Mouse (Mus musculus) MEL (cell line): ENCODE results near the gene Omp. TPM values are rescaled to one million over a fixed set of nuclear protein-coding genes. Genes with fewer than 3 reads are reported as not detected.

Source experiments
- DNase-seq: peaks from one replicate; pipeline ENCODE4 v3.0.0; 2011; ENCODE audit warnings: low read depth, low spot score
- H3K27ac ChIP-seq: 2 replicates; pipeline ENCODE4 v1.5.1; 2012; ENCODE audit warnings: low read depth, mild to moderate bottlenecking, control low read depth, low read length, moderate library complexity; ENCODE audit not compliant: control insufficient read depth
- H3K27me3 ChIP-seq, 2 experiments: fragments of 150-350 bp in 1 of 2; sonication (generic) in 1 of 2; 2 replicates each; pipeline ENCODE4 v1.6.1; 2012; ENCODE audit warnings: low read length in 2 of 2, mild to moderate bottlenecking in 2 of 2, improper control_type of control experiment in 1 of 2, moderate library complexity in 1 of 2; ENCODE audit not compliant: insufficient read depth in 2 of 2, control insufficient read depth in 1 of 2
- H3K36me3 ChIP-seq, 2 experiments: 2 replicates each; pipeline ENCODE4 v1.6.1; 2012 to 2014; ENCODE audit warnings: low read length in 2 of 2, improper control_type of control experiment in 1 of 2, inconsistent platforms in 1 of 2, mild to moderate bottlenecking in 1 of 2; ENCODE audit not compliant: insufficient read depth in 2 of 2, control insufficient read depth in 1 of 2
- H3K4me1 ChIP-seq, 2 experiments: fragments of 150-350 bp in 1 of 2; sonication (generic) in 1 of 2; 2 replicates each; pipeline ENCODE4 v1.6.1; 2012; ENCODE audit warnings: low read length in 2 of 2, improper control_type of control experiment in 1 of 2, mild to moderate bottlenecking in 1 of 2; ENCODE audit not compliant: insufficient read depth in 2 of 2, control insufficient read depth in 1 of 2
- H3K4me3 ChIP-seq, 2 experiments: fragments of 150-350 bp in 1 of 2; sonication (generic) in 1 of 2; 2 replicates each; pipeline ENCODE4 v1.5.1; 2012; ENCODE audit warnings: low read depth in 2 of 2, low read length in 2 of 2, mild to moderate bottlenecking in 2 of 2, moderate library complexity in 2 of 2, control low read depth in 1 of 2, improper control_type of control experiment in 1 of 2; ENCODE audit not compliant: control insufficient read depth in 1 of 2, insufficient read depth in 1 of 2
- H3K79me2 ChIP-seq: 2 replicates; pipeline ENCODE4 v1.6.1; 2012; ENCODE audit warnings: mild to moderate bottlenecking, low read length, moderate library complexity; ENCODE audit not compliant: control insufficient read depth, poor library complexity, insufficient read depth
- H3K9ac ChIP-seq: 2 replicates; pipeline ENCODE4 v1.6.1; 2012; ENCODE audit warnings: low read depth, mild to moderate bottlenecking, control low read depth, low read length, moderate library complexity; ENCODE audit not compliant: control insufficient read depth, poor library complexity, severe bottlenecking
- H3K9me3 ChIP-seq: fragments of 150-350 bp; sonication (generic); replicated peaks from 2 replicates; pipeline ENCODE4 v1.6.1; 2012; ENCODE audit warnings: mild to moderate bottlenecking, low read length, improper control_type of control experiment, moderate library complexity; ENCODE audit not compliant: insufficient read depth
- BHLHE40 ChIP-seq: IDR thresholded peaks from 2 replicates; pipeline ENCODE4 v1.6.1; 2012; ENCODE audit warnings: low read depth, mild to moderate bottlenecking, inconsistent platforms, low read length, improper control_type of control experiment, borderline replicate concordance
- CHD1 ChIP-seq: IDR thresholded peaks from 2 replicates; pipeline ENCODE4 v1.6.1; 2012; ENCODE audit warnings: low read depth, mild to moderate bottlenecking, inconsistent platforms, low read length, improper control_type of control experiment
- CHD2 ChIP-seq: IDR thresholded peaks from 2 replicates; pipeline ENCODE4 v1.6.1; 2011; ENCODE audit warnings: low read length, improper control_type of control experiment
- CTCF ChIP-seq, 3 experiments: IDR thresholded peaks in 2 of 3; conservative IDR thresholded peaks in 1 of 3; 2 replicates each; pipeline ENCODE4 v1.5.1; 2011 to 2012; ENCODE audit warnings: low read length in 3 of 3, low read depth in 2 of 3, mild to moderate bottlenecking in 2 of 3, improper control_type of control experiment in 1 of 3, inconsistent platforms in 1 of 3, mixed read lengths in 1 of 3, moderate library complexity in 1 of 3; ENCODE audit not compliant: control insufficient read depth in 1 of 3, insufficient read depth in 1 of 3, poor library complexity in 1 of 3, severe bottlenecking in 1 of 3
- E2F4 ChIP-seq: IDR thresholded peaks from 2 replicates; pipeline ENCODE4 v1.6.1; 2011; ENCODE audit warnings: low read depth, low read length, improper control_type of control experiment, borderline replicate concordance
- ETS1 ChIP-seq: IDR thresholded peaks from 2 replicates; pipeline ENCODE4 v1.6.1; 2012; ENCODE audit warnings: low read depth, mild to moderate bottlenecking, inconsistent platforms, low read length, improper control_type of control experiment, moderate library complexity
- GABPA ChIP-seq: IDR thresholded peaks from 2 replicates; pipeline ENCODE4 v1.6.1; 2012; ENCODE audit warnings: low read depth, mild to moderate bottlenecking, inconsistent platforms, low read length, improper control_type of control experiment, moderate library complexity
- JUND ChIP-seq: IDR thresholded peaks from 2 replicates; pipeline ENCODE4 v1.6.1; 2011; ENCODE audit warnings: low read depth, mild to moderate bottlenecking, improper control_type of control experiment, low read length
- KAT2A ChIP-seq: conservative IDR thresholded peaks from 2 replicates; pipeline ENCODE4 v1.6.1; 2012; ENCODE audit warnings: low read depth, low read length, improper control_type of control experiment, inconsistent platforms
- MAFK ChIP-seq: IDR thresholded peaks from 2 replicates; pipeline ENCODE4 v1.6.1; 2011; ENCODE audit warnings: low read depth, mild to moderate bottlenecking, low read length, improper control_type of control experiment, borderline replicate concordance
- MAX ChIP-seq: IDR thresholded peaks from 2 replicates; pipeline ENCODE4 v1.6.1; 2011; ENCODE audit warnings: low read length, improper control_type of control experiment
- MAZ ChIP-seq: IDR thresholded peaks from 2 replicates; pipeline ENCODE4 v1.6.1; 2012; ENCODE audit warnings: low read depth, mild to moderate bottlenecking, inconsistent platforms, low read length, improper control_type of control experiment
- MXI1 ChIP-seq: IDR thresholded peaks from 2 replicates; pipeline ENCODE4 v1.6.1; 2011; ENCODE audit warnings: mild to moderate bottlenecking, low read depth, low read length, improper control_type of control experiment
- MYB ChIP-seq: IDR thresholded peaks from 2 replicates; pipeline ENCODE4 v1.6.1; 2011; ENCODE audit warnings: mild to moderate bottlenecking, low read depth, low read length, improper control_type of control experiment
- MYC ChIP-seq: IDR thresholded peaks from 2 replicates; pipeline ENCODE4 v1.6.1; 2011; ENCODE audit warnings: low read depth, mild to moderate bottlenecking, low read length, improper control_type of control experiment, moderate library complexity
- NELFE ChIP-seq: IDR thresholded peaks from 2 replicates; pipeline ENCODE4 v1.6.1; 2011; ENCODE audit warnings: low read depth, low read length, improper control_type of control experiment
- NRF1 ChIP-seq: IDR thresholded peaks from 2 replicates; pipeline ENCODE4 v1.6.1; 2014; ENCODE audit warnings: low read depth, mild to moderate bottlenecking, inconsistent platforms, low read length, improper control_type of control experiment, moderate library complexity; ENCODE audit not compliant: poor library complexity, insufficient read depth, severe bottlenecking
- RCOR1 ChIP-seq: IDR thresholded peaks from 2 replicates; pipeline ENCODE4 v1.6.1; 2012; ENCODE audit warnings: low read depth, mild to moderate bottlenecking, inconsistent platforms, low read length, improper control_type of control experiment
- SIN3A ChIP-seq: IDR thresholded peaks from 2 replicates; pipeline ENCODE4 v1.6.1; 2012; ENCODE audit warnings: low read length, improper control_type of control experiment, inconsistent platforms
- TAL1 ChIP-seq: IDR thresholded peaks from 2 replicates; pipeline ENCODE4 v1.6.1; 2012; ENCODE audit warnings: mild to moderate bottlenecking, inconsistent platforms, low read length, moderate library complexity, mixed read lengths
- TBP ChIP-seq: IDR thresholded peaks from 2 replicates; pipeline ENCODE4 v1.8.0; 2011; ENCODE audit warnings: low read depth, low read length, improper control_type of control experiment
- TCF12 ChIP-seq: IDR thresholded peaks from 2 replicates; pipeline ENCODE4 v1.6.1; 2014; ENCODE audit warnings: low read depth, mild to moderate bottlenecking, inconsistent platforms, low read length, improper control_type of control experiment, moderate library complexity
- UBTF ChIP-seq: IDR thresholded peaks from 2 replicates; pipeline ENCODE4 v1.6.1; 2012; ENCODE audit warnings: low read depth, mild to moderate bottlenecking, inconsistent platforms, low read length, improper control_type of control experiment, moderate library complexity, borderline replicate concordance; ENCODE audit not compliant: insufficient read depth
- USF1 ChIP-seq: IDR thresholded peaks from 2 replicates; pipeline ENCODE4 v1.6.1; 2014; ENCODE audit warnings: low read depth, mild to moderate bottlenecking, inconsistent platforms, low read length, improper control_type of control experiment, moderate library complexity
- USF2 ChIP-seq, 2 experiments: IDR thresholded peaks; 2 replicates each; pipeline ENCODE4 v1.6.1; 2011 to 2012; ENCODE audit warnings: improper control_type of control experiment in 2 of 2, low read length in 2 of 2, borderline replicate concordance in 1 of 2, inconsistent platforms in 1 of 2, low read depth in 1 of 2, mild to moderate bottlenecking in 1 of 2; ENCODE audit not compliant: insufficient read depth in 1 of 2
- ZC3H11A ChIP-seq: IDR thresholded peaks from 2 replicates; pipeline ENCODE4 v1.6.1; 2012; ENCODE audit warnings: low read depth, mild to moderate bottlenecking, inconsistent platforms, low read length, improper control_type of control experiment
- ZMIZ1 ChIP-seq: IDR thresholded peaks from 2 replicates; pipeline ENCODE4 v1.6.1; 2012; ENCODE audit warnings: low read depth, mild to moderate bottlenecking, inconsistent platforms, low read length, improper control_type of control experiment, moderate library complexity
- ZNF384 ChIP-seq: IDR thresholded peaks from 2 replicates; pipeline ENCODE4 v1.6.1; 2012; ENCODE audit warnings: low read depth, mild to moderate bottlenecking, inconsistent platforms, low read length, improper control_type of control experiment
- polyA plus RNA-seq, 2 experiments: library from polyadenylated mRNA; stranded (reverse) in 1 of 2; unstranded in 1 of 2; fragments of >175 nt in 1 of 2; fragments of >200 nt in 1 of 2; gene quantifications; 2 replicates each; pipeline versions ENCODE4 v1.2.1 to v1.2.4; 2012; ENCODE audit warnings: low replicate concordance in 2 of 2, low read depth in 1 of 2; ENCODE audit not compliant: insufficient read length in 2 of 2, insufficient read depth in 1 of 2, missing spikeins in 1 of 2
- total RNA-seq: library from RNA; depleted of rRNA; stranded (reverse); fragments of 300-350 nt; gene quantifications from 2 replicates; pipeline ENCODE4 v1.2.3, GENCODE M21; 2012

The Omp gene
- total and polyA plus RNA-seq, 3 experiments: 0.07 to 0.08 TPM; not detected in 1

DNA sequence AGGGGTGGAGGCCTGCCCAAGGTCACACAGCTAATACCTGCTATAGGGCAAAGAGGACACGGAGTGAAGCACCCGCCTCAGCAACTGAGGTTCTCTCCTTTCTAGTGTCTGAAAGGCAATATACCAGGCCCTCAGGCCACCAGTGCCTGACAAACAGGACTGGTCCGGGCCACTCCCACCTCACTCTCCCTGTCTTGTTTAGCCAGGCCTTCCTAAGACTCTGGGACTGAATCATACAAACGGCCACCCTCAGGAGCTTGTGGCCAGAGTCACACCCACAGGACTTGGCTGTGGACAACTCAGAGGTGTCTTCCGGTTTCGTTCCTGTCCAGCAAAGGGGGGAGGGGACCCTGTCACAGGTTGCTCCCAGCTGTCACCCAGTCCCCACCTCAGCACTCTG is 16.9 kb upstream of the Omp start:
- Histone ChIP-seq H3K9me3 (no peaks in the 10 kb centered on the region), H3K9ac (no peak overlapping the region), H3K79me2 (no peaks in the 10 kb centered on the region), H3K27me3 (no peaks in the 10 kb centered on the region), H3K27ac (no peak overlapping the region), H3K4me3 (no peak overlapping the region), H3K4me1 (peaks cover 0 to 11% of the 10 kb centered on the region in 2 experiments; a peak in 1 of 4 replicates), H3K36me3 (peaks cover 0 to 2% of the 10 kb centered on the region in 2 experiments; a peak in 2 of 4 replicates)
- TF ChIP-seq BHLHE40 (no peak), UBTF (no peak), USF1 (no peak), ZMIZ1 (no peak), CTCF (IDR thresholded peaks at IDR 0.05 in 2 of 3, conservative IDR thresholded peaks at IDR 0.05 in 1 of 3; ENCODE audit: control insufficient read depth in 1 of 3, insufficient read depth in 1 of 3, low read depth in 2 of 3, low read length in 3 of 3, poor library complexity in 1 of 3, severe bottlenecking in 1 of 3) (no peak), USF2 (IDR thresholded peaks at IDR 0.05; ENCODE audit: borderline replicate concordance in 1 of 2, insufficient read depth in 1 of 2, low read depth in 1 of 2, low read length in 2 of 2) (no peak), TCF12 (no peak), MAFK (no peak), ZNF384 (no peak), MYC (no peak), CHD2 (no peak), TBP (no peak), CHD1 (no peak), E2F4 (no peak), SIN3A (no peak), MYB (no peak), ETS1 (no peak), TAL1 (no peak)
- no peak for DNase-seq

DNA sequence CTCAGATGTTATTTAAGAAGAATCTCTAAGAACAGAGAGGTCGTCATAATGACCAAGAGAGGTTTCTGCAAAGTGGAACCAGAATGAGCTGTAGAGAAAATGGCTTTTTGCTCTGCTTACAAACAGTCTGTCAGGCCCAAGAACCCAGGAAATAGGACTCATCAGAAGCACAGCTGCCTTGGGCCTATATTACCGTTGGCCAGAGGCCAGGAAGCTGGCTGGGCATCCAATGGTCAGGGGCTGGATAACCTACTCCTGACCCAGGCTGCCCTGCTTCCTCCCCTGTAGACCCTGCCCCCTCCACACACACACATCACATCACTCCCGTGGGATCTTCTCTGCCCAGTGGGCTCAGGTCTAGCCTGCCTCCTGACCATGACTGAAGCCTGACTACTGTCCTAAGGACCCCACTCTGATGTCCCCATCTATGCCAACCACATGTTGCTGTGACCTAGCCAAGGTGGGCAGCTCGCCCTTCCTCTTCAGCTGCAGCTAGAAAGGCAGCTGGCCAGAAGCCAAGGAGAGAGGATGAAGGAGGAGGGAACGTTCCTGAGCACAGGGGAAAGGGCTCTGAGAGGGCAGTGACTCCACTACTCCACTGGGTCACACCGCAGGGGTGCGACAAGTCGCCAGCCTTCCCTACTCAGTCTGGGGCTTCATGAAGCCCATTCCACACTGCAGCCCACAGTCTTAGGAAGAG is 14.9 kb upstream of the Omp start:
- peaks cover 0 to 7% of the 10 kb centered on the region in 2 experiments; a peak in 2 of 4 replicates for H3K36me3 ChIP-seq
- H3K9ac ChIP-seq: no peak overlapping the region
- no peaks in the 10 kb centered on the region for H3K79me2 ChIP-seq
- H3K9me3 ChIP-seq: no peaks in the 10 kb centered on the region
- no peak overlapping the region for H3K4me3 ChIP-seq
- H3K4me1 ChIP-seq: peaks cover 0 to 26% of the 10 kb centered on the region in 2 experiments; a peak in 3 of 4 replicates
- H3K27me3 ChIP-seq: no peaks in the 10 kb centered on the region
- no peak for DNase-seq
- TF ChIP-seq BHLHE40: no peak
- no peak for TF ChIP-seq MAX
- TF ChIP-seq RCOR1: no peak
- no peak for TF ChIP-seq TCF12
- TF ChIP-seq GABPA: no peak
- no peak for TF ChIP-seq TAL1
- TF ChIP-seq ZMIZ1: no peak
- no peak for TF ChIP-seq TBP
- TF ChIP-seq ZC3H11A: no peak
- no peak for TF ChIP-seq KAT2A
- no peak for TF ChIP-seq CHD1
- no peak for TF ChIP-seq MXI1
- no peak for TF ChIP-seq E2F4
- TF ChIP-seq NELFE: no peak
- TF ChIP-seq JUND: no peak
- no peak for TF ChIP-seq MAZ
- TF ChIP-seq CTCF (IDR thresholded peaks at IDR 0.05 in 2 of 3, conservative IDR thresholded peaks at IDR 0.05 in 1 of 3; ENCODE audit: control insufficient read depth in 1 of 3, insufficient read depth in 1 of 3, low read depth in 2 of 3, low read length in 3 of 3, poor library complexity in 1 of 3, severe bottlenecking in 1 of 3): no peak
- no peak for TF ChIP-seq NRF1
- H3K27ac ChIP-seq: no peak overlapping the region
